Mouse (Mus musculus): ENCODE measurements at regions not wholly inside any gene's neighbourhood (a gene's known extent, or its start where the extent isn't known, plus 50 kb on each side); places are given as distances from the start of the nearest gene placed in this dataset.

GRCm38 (mm10) chr16:86945058-86945457 is 408.9 kb upstream of the N6amt1 start:
- TF ChIP-seq CTCF (IDR thresholded peaks at IDR 0.05; ENCODE audit: low read depth, low read length) (no peak), TAL1 (conservative IDR thresholded peaks at IDR 0.05; ENCODE audit: low read depth, low read length) (no peak), GATA1 (IDR thresholded peaks at IDR 0.05; ENCODE audit: borderline replicate concordance, low read length) (no peak), GATA2 (IDR thresholded peaks at IDR 0.05; ENCODE audit: borderline replicate concordance, low read depth, low read length) (no peak), POLR2AphosphoS5 (IDR thresholded peaks at IDR 0.05; ENCODE audit: insufficient replicate concordance, low read depth, low read length) (no peak)

Measured in G1E (cell line).